Mouse (Mus musculus): ENCODE results near the gene Cpeb4. TPM values are rescaled to one million over a fixed set of nuclear protein-coding genes. Genes with fewer than 3 reads are reported as not detected.
"Not testable (repeated sequence)": the region's sequence is repeated elsewhere in the genome, so short reads cannot be mapped to it uniquely, and the experiment has no call there.

The Cpeb4 gene
- polyA plus RNA-seq, 1 experiment, result 28.8 TPM

GRCm38 (mm10) chr11:31837753-31838152 lies 34.3 kb upstream of the Cpeb4 start:
- Histone ChIP-seq H3K36me3 (ENCODE audit: control insufficient read depth, insufficient read depth, low read length) (no peaks in the 10 kb centered on the region), H3K4me1 (ENCODE audit: control insufficient read depth, insufficient read depth, low read length) (no peaks in the 10 kb centered on the region), H3K27me3 (ENCODE audit: control insufficient read depth, insufficient read depth, low read length) (no peaks in the 10 kb centered on the region), H3K4me3 (ENCODE audit: control insufficient read depth, low read depth, low read length) (no peak overlapping the region), H3K27ac (ENCODE audit: control insufficient read depth, insufficient read depth, low read depth, low read length) (no peak overlapping the region)
- TF ChIP-seq CTCF (IDR thresholded peaks at IDR 0.05; ENCODE audit: control insufficient read depth, insufficient read depth, insufficient replicate concordance, low read depth, low read length) (no peak), POLR2A (IDR thresholded peaks at IDR 0.05; ENCODE audit: control insufficient read depth, low read depth, low read length) (no peak)

DNA sequence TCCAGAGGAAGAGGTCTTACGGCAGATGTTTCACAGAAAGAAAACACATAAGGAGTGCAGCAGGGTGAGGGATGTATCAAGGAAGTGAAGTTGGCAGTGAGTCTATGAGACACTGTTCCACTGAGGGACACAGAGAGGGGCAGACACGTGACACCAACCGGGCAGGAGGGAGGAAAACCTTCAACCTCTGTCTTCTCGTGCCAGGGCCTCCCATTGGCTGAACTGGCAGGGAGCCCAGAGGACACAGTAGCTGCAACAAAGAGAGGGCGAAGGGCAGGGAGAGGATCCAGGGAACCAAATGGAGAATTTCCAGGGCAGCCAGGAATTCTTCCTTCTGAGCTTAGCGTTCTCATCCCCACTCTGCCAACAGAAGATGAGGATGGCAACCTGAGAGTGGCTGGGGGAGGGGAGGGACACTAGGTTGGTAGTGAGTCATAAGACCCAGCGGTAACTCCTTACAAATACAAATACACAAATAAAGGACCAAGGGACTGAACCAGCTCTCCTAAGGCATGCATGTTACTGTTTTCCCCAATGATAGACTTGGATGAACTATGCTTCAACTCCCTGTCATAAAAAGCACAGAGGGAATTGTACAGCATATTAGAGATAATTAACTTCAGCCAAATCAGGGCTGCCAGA lies 33.4 kb upstream of the Cpeb4 start:
- no peak for TF ChIP-seq POLR2A (IDR thresholded peaks at IDR 0.05; ENCODE audit: control insufficient read depth, low read depth, low read length)
- no peaks in the 10 kb centered on the region for H3K27me3 ChIP-seq (ENCODE audit: control insufficient read depth, insufficient read depth, low read length)

GRCm38 (mm10) chr11:31839084-31839460 lies 32.9 kb upstream of the Cpeb4 start:
- TF ChIP-seq CTCF (IDR thresholded peaks at IDR 0.05; ENCODE audit: control insufficient read depth, insufficient read depth, insufficient replicate concordance, low read depth, low read length) (no peak), POLR2A (IDR thresholded peaks at IDR 0.05; ENCODE audit: control insufficient read depth, low read depth, low read length) (no peak)
- Histone ChIP-seq H3K36me3 (ENCODE audit: control insufficient read depth, insufficient read depth, low read length) (no peaks in the 10 kb centered on the region), H3K4me1 (ENCODE audit: control insufficient read depth, insufficient read depth, low read length) (no peaks in the 10 kb centered on the region), H3K4me3 (ENCODE audit: control insufficient read depth, low read depth, low read length) (no peak overlapping the region), H3K27ac (ENCODE audit: control insufficient read depth, insufficient read depth, low read depth, low read length) (no peak overlapping the region), H3K27me3 (ENCODE audit: control insufficient read depth, insufficient read depth, low read length) (no peaks in the 10 kb centered on the region)

More for the DNA sequence above, 33.4 kb upstream of the Cpeb4 start:
- Histone ChIP-seq H3K27ac (ENCODE audit: control insufficient read depth, insufficient read depth, low read depth, low read length) (no peak overlapping the region), H3K4me1 (ENCODE audit: control insufficient read depth, insufficient read depth, low read length) (no peaks in the 10 kb centered on the region), H3K36me3 (ENCODE audit: control insufficient read depth, insufficient read depth, low read length) (no peaks in the 10 kb centered on the region), H3K4me3 (ENCODE audit: control insufficient read depth, low read depth, low read length) (no peak overlapping the region)

- H3K4me3 ChIP-seq (ENCODE audit: control insufficient read depth, low read depth, low read length), result no peak overlapping the region
- H3K36me3 ChIP-seq (ENCODE audit: control insufficient read depth, insufficient read depth, low read length), result no peaks in the 10 kb centered on the region
- H3K27me3 ChIP-seq (ENCODE audit: control insufficient read depth, insufficient read depth, low read length), result no peaks in the 10 kb centered on the region
- H3K27ac ChIP-seq (ENCODE audit: control insufficient read depth, insufficient read depth, low read depth, low read length), result no peak overlapping the region
- no peak for TF ChIP-seq CTCF (IDR thresholded peaks at IDR 0.05; ENCODE audit: control insufficient read depth, insufficient read depth, insufficient replicate concordance, low read depth, low read length)
- TF ChIP-seq POLR2A (IDR thresholded peaks at IDR 0.05; ENCODE audit: control insufficient read depth, low read depth, low read length), result no peak
- H3K4me1 ChIP-seq (ENCODE audit: control insufficient read depth, insufficient read depth, low read length), result no peaks in the 10 kb centered on the region
Measured at GRCm38 (mm10) chr11:31842171-31842959, 29.6 kb upstream of the Cpeb4 start.

DNA sequence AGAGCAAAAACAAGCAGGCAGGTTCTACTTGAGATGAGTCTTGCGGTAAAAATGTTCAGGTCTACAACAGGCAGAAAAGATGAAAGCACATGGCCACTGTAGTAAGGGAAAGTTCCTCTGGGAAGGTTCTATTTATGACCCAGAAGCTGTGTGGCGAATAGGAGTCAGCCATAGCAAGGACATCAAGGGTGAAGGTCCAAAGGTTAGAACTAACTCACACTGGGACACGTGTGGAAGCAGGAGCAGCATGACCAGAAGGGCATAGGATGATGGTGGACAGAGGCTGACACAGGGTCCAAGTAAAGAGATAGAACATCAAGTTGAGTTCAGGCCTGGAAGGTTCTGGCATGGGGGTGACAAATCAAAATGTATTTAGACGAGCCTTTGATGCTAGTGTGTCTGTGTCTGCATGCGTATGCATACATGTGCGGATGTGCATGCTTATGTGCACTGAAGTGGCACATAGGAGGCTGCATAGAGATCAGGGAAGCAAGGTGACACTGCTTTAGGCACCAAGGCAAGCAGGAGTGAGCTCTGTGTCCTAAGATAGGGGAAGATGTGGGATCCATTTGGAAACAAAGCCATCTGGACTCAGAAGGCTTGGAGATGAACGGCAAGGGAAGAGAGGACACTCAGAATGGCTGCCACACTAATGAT lies 28.7 kb upstream of the Cpeb4 start:
- TF ChIP-seq POLR2A (IDR thresholded peaks at IDR 0.05; ENCODE audit: control insufficient read depth, low read depth, low read length) (no peak), CTCF (IDR thresholded peaks at IDR 0.05; ENCODE audit: control insufficient read depth, insufficient read depth, insufficient replicate concordance, low read depth, low read length) (no peak)
- H3K27me3 ChIP-seq (ENCODE audit: control insufficient read depth, insufficient read depth, low read length), result no peaks in the 10 kb centered on the region
- H3K27ac ChIP-seq (ENCODE audit: control insufficient read depth, insufficient read depth, low read depth, low read length), result no peak overlapping the region
- no peaks in the 10 kb centered on the region for H3K4me1 ChIP-seq (ENCODE audit: control insufficient read depth, insufficient read depth, low read length)
- H3K36me3 ChIP-seq (ENCODE audit: control insufficient read depth, insufficient read depth, low read length), result no peaks in the 10 kb centered on the region
- H3K4me3 ChIP-seq (ENCODE audit: control insufficient read depth, low read depth, low read length), result no peak overlapping the region

DNA sequence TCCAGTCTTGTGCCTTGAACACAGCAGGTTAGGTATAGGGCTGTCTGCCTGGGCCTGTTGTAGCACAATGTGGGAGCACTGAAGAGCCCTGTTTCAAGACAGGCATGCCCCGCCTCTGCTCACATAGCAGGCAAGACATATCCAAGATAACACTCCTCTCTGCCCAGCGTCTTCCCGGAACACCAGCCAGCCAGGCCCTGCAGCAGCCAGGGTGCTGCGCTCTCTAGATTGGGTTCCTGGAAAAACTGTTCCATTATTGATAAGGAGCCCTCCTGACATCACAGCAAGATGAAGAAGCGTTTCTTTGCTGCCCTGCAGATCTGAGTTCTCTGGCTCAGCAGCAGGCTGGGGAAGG lies 28.2 kb upstream of the Cpeb4 start:
- TF ChIP-seq CTCF (IDR thresholded peaks at IDR 0.05; ENCODE audit: control insufficient read depth, insufficient read depth, insufficient replicate concordance, low read depth, low read length) (no peak), POLR2A (IDR thresholded peaks at IDR 0.05; ENCODE audit: control insufficient read depth, low read depth, low read length) (no peak)
- H3K36me3 ChIP-seq (ENCODE audit: control insufficient read depth, insufficient read depth, low read length), result no peaks in the 10 kb centered on the region
- no peak overlapping the region for H3K4me3 ChIP-seq (ENCODE audit: control insufficient read depth, low read depth, low read length)
- no peak overlapping the region for H3K27ac ChIP-seq (ENCODE audit: control insufficient read depth, insufficient read depth, low read depth, low read length)
- no peaks in the 10 kb centered on the region for H3K4me1 ChIP-seq (ENCODE audit: control insufficient read depth, insufficient read depth, low read length)
- no peaks in the 10 kb centered on the region for H3K27me3 ChIP-seq (ENCODE audit: control insufficient read depth, insufficient read depth, low read length)

DNA sequence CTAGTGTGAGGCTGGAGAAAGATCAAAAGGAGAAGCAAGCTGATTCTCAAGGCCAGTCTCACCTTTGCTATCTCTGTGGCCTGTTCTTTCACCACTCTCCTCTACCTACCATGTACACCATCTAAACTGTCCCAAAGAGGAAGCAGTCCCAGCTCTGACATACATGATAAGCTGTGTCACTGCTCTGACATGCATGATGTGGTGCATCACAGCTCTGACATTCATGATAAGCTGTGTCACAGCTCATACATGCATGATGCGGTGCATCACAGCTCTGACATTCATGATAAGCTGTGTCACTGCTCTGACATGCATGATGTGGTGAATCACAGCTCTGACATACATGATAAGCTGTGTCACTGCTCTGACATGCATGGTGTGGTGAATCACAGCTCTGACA lies 26.9 kb upstream of the Cpeb4 start:
- not testable (repeated sequence) for H3K27me3 ChIP-seq (ENCODE audit: control insufficient read depth, insufficient read depth, low read length); H3K36me3 ChIP-seq (ENCODE audit: control insufficient read depth, insufficient read depth, low read length); H3K27ac ChIP-seq (ENCODE audit: control insufficient read depth, insufficient read depth, low read depth, low read length); H3K4me1 ChIP-seq (ENCODE audit: control insufficient read depth, insufficient read depth, low read length); H3K4me3 ChIP-seq (ENCODE audit: control insufficient read depth, low read depth, low read length)
